Mouse (Mus musculus) liver, adult (tissue): Measurements from ENCODE around the gene Sorcs3.

Source experiments
- GATA4 ChIP-seq: IDR thresholded peaks from 2 replicates; pipeline ENCODE4 v1.6.1; 2014; ENCODE audit warnings: mild to moderate bottlenecking, low read length; ENCODE audit not compliant: insufficient replicate concordance

The Sorcs3 gene

DNA sequence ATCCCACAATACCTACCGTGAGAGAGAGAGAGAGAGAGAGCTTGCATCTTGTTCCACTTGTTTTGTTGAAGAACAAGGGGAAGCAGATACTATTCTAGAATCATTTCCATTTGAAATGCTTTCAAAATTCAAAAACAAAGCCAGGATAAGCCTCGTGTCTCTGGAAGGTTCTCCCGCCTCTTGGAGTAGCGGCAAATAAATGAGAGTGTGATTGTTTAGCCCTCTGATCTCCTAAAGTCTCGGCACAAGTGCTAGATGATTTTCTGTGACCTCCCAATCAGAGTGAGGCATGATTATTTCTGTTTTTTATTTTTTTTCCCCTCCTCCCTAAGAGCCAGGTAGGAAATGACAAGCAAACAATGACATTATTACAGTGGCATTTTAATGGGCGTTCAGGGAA, 121.3 kb downstream of the Sorcs3 start:
- no peak for TF ChIP-seq GATA4

DNA sequence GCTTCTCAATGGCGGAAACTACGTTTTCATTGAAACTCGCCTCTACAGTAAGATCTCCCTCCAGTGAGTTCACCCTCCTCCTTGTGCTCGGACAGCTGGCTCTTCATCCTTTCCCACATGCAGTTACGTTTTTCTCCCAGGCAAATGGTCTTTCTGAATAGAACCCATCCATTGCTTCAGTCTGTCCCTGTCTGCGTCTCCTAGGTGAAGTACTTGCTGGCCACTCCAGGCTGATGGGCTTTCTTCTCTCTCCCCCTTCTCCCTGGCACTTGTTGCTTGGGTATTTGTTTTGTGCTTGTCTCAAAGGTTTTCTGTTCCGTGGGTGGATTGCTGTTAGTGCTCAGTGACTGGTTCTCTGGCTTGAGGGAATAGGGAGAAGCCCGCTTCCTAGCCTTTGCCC, 122.3 kb downstream of the Sorcs3 start:
- no peak for TF ChIP-seq GATA4

- no peak for TF ChIP-seq GATA4
Observed at GRCm38 (mm10) chr19:48331640-48332039, 125.8 kb downstream of the Sorcs3 start.

- no peak for TF ChIP-seq GATA4
Observed at GRCm38 (mm10) chr19:48333085-48333484, 127.3 kb downstream of the Sorcs3 start.

- no peak for TF ChIP-seq GATA4
Observed at GRCm38 (mm10) chr19:48337461-48337860, 131.6 kb downstream of the Sorcs3 start.

- TF ChIP-seq GATA4 = no peak
Observed at GRCm38 (mm10) chr19:48338098-48338497, 132.3 kb downstream of the Sorcs3 start.

- TF ChIP-seq GATA4 = no peak
Observed at GRCm38 (mm10) chr19:48342770-48343169, 136.9 kb downstream of the Sorcs3 start.

GRCm38 (mm10) chr19:48343442-48343841, 137.6 kb downstream of the Sorcs3 start:
- no peak for TF ChIP-seq GATA4

GRCm38 (mm10) chr19:48347116-48347515, 141.3 kb downstream of the Sorcs3 start:
- no peak for TF ChIP-seq GATA4

DNA sequence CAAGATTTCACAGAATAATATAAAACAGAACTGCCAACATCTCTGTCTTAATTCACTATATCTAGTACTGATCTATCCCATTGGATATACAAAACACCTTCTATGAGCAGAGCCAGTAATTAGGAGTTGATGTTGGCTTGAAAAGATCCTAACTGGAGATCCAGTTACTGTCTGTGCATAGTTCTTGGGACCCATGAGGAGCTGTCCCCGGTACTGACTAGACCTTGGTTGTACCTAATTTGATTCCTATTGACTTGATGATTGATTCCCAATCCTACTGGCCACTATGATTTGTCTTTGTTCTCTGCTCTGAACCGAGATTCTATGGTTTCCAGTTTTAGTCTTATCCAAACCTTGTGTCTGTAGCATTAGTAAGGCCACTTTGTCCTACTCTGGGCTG, 151.0 kb downstream of the Sorcs3 start:
- no peak for TF ChIP-seq GATA4

DNA sequence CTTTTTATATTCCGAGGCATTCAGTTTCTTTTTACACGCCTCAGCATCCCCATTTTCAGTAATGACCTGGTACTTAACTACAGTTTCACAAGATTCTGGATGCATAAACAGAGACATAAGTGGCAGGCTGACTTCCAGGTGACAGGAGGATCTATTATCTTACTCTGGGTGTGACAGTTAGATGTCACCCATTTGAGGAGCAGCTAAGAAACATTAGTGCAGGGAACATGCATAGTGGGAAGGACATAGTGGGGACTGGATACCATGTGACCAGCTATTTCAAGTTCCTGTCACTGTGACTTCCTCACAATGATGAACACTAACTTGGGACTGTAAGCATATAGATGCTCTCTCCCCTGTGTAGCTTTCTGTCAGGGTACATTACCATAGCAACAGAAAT, 156.3 kb downstream of the Sorcs3 start:
- no peak for TF ChIP-seq GATA4

DNA sequence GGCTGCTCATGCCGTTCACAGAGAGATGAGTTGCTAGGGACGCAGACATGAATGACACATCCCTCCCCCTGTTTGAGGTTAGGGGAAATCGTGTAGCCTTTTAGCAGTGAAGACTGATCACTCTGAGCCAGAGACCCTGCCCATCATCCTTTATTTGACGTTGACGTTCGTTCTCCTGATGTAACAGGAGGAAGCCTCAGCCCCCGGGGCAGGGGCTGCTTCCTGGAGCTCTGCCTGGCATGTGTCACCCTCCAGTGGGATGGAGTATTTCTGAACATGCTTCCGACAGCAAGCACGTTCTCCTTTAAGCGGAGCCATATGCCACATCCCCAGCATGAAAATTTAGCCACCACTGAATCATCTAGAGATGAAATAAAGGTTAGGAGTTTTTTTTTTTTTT, 162.2 kb downstream of the Sorcs3 start:
- TF ChIP-seq GATA4 = no peak

DNA sequence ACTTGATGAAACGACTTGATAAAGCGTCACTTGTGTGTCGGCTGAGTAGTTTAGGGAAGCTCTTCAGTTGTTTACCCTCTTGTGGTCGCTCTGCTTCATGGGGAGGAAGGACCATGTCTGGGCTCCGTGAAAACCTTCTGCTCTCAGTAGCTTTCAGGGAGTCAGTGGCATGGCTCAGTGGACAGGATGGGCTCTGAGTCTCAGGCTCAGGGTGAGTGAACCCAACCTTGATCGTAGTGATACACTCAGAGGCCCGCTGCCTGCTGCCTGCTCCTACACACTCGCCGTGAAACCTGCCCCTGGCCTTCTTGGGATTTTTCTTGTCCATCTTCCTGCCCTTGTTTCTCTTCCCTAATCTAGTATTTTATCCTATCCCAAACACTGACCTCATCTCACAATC, 166.0 kb downstream of the Sorcs3 start:
- no peak for TF ChIP-seq GATA4

GRCm38 (mm10) chr19:48378006-48378540, 172.2 kb downstream of the Sorcs3 start:
- no peak for TF ChIP-seq GATA4

- TF ChIP-seq GATA4 = no peak
Observed at GRCm38 (mm10) chr19:48391551-48391950, 185.7 kb downstream of the Sorcs3 start.

DNA sequence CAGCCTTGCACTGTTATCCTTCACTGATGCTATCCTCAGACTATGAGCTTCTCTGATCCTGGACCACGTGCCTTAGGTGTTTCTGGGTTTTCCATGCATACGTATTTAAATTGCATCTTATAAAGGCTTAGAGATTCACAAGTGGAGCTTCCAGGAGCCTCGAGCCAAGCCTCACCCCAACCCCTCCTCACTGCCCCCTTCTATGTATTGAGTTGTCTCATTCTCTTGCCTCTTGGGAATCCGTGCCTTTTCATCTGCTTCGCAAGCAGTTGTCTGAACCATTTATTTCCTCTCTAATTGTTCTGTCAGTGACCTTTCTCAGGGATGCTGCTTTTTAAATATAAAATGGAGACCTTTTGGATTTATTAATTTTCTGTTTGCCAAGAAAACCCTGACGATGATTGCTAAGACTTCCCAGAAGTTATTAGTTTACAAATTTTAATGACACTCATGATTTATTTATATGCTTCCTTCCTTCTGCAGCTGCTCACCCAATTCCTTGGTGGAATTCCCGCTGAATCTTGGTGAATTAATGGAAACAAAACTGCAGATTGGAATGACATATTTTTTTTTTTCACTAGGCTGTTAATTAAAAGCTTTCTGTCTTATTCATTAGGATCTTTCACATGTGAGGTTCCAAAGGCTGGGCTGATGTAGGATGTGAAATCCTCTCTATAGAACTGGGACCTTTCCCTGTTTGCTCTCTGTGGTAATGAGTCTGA, 199.1 kb downstream of the Sorcs3 start:
- TF ChIP-seq GATA4 = no peak

GRCm38 (mm10) chr19:48408221-48408620, 202.4 kb downstream of the Sorcs3 start:
- TF ChIP-seq GATA4 = no peak
